Mouse (Mus musculus) forebrain, embryonic 12.5 days (tissue): ENCODE results near the gene Fam19a5. TPM values are rescaled to one million over a fixed set of nuclear protein-coding genes. Genes with fewer than 3 reads are reported as not detected.
A peak's percentile ranks its signal among the peaks of the same experiment; 100 is the strongest.

Experiments used
- ATAC-seq: fragments of 200-750 bp; cut with Nextera tagmentation; 2 replicates; pipeline ENCODE4 v1.8.0; 2017; ENCODE audit warnings: moderate TSS enrichment; ENCODE audit not compliant: low FRiP score
- H3K27ac ChIP-seq: fragments of 300-500 bp; sonication (generic); 2 replicates; pipeline ENCODE4 v1.5.1; 2016; ENCODE audit warnings: mild to moderate bottlenecking
- H3K27me3 ChIP-seq: fragments of 300-500 bp; sonication (generic); 2 replicates; pipeline ENCODE4 v1.6.1; 2016; ENCODE audit warnings: mild to moderate bottlenecking
- H3K36me3 ChIP-seq: fragments of 300-500 bp; sonication (generic); replicated peaks from 2 replicates; pipeline ENCODE4 v1.6.1; 2016; ENCODE audit warnings: mild to moderate bottlenecking
- H3K4me1 ChIP-seq: fragments of 300-500 bp; sonication (generic); 2 replicates; pipeline ENCODE4 v1.6.1; 2016
- H3K4me2 ChIP-seq: fragments of 300-500 bp; sonication (generic); 2 replicates; pipeline ENCODE4 v1.6.1; 2016; ENCODE audit warnings: mild to moderate bottlenecking, moderate library complexity
- H3K4me3 ChIP-seq: fragments of 300-500 bp; sonication (generic); replicated peaks from 2 replicates; pipeline ENCODE4 v1.5.1; 2016; ENCODE audit warnings: mild to moderate bottlenecking
- H3K9ac ChIP-seq: fragments of 300-500 bp; sonication (generic); 2 replicates; pipeline ENCODE4 v1.6.1; 2016; ENCODE audit warnings: mild to moderate bottlenecking
- H3K9me3 ChIP-seq: fragments of 300-500 bp; sonication (generic); 2 replicates; pipeline ENCODE4 v1.6.1; 2016
- WGBS: fragments of 180-500 bp; shearing (Covaris S2); methylation state at CpG from one replicate; pipeline ENCODE4 v1.1.7; 2016; 5-methylcytosine and 5-hydroxymethylcytosine counted together
- polyA plus RNA-seq: library from polyadenylated mRNA; unstranded; fragments of >200 nt; fragmentation: Nextera tagmentation; extraction: Ambion mirVana; gene quantifications from 2 replicates; pipeline ENCODE4 v1.2.1, GENCODE M21; 2016

Fam19a5 gene
- 8.9 and 9.5 TPM in 2 replicates for polyA plus RNA-seq

DNA sequence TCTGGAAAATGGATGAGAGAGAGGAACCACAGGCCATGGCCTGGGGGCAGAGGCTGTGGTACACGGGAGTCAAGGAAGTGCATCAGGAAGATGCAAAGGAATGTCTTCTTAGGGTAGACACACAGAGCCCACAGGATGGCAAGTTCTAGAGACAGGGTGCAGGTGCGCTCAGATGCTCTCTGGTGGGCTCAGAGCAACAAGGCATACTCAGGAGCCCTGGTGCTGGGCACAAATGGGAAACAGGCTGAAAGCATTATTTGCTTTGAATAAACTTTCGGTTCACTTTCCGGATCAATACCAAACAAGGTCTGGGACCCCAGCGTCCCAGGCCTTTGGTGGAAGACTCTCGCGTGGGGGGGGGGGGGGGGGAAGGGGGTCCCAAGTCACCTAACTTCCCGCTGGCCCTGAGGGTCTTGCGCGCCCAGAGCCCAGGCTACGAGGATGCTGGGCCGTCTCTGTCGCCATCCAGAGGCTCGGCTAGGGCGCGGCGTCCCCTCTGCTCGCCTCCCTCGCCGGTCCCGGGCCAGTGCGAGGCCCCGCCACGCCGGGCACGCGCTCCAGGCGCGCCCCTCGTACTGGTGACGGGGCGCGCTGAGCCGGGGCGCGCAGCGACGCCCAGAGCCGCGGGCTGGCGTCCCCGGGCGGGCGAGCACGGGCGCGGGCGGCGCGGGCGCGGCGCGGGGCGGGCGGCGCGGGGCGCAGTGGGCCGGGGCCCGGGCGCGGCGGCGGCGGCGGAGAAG lies at the start of gene Fam19a5:
TSS of gene Fam19a5 (plus strand) at position 701 of the 740 bp plus-strand sequence.
- Histone ChIP-seq H3K27me3 (peaks cover 31% of the 10 kb centered on the region), H3K9ac (peak within 1 kb of the TSS; percentile 91), H3K4me3 (peak within 1 kb of the TSS; percentile 79), H3K4me2 (peak within 1 kb of the TSS; percentile 81), H3K27ac (peak within 1 kb of the TSS; percentile 61), H3K9me3 (no peaks in the 10 kb centered on the region), H3K4me1 (peaks cover 46% of the 10 kb centered on the region), H3K36me3 (no peaks in the 10 kb centered on the region)
- WGBS, result 1% methylated on average over 30 of the region's 67 CpGs
- ATAC-seq, result peak; percentile 84

DNA sequence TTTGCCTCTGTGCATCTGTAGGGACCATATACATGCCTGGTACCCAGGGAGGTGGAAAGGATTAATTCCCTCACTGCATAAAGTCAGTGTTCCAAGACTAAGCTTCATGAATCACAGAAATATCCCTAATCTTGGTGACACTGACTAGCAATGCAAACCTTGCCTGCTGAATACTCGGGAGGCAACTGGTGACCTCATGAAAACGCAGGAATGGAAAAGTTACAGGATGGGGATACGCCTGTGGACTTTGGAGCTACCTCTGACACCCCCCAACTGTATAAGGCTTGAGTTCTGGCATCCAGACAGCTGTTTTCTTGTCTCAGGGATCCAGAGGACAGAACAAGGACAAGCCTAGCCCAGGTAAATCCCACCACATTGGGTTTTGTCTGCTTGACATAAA lies 42.4 kb upstream of the Fam19a5 start:
- no peak overlapping the region for H3K4me3 ChIP-seq
- 83% methylated on average over 3 of the region's 3 CpGs for WGBS
- no peaks in the 10 kb centered on the region for H3K4me1 ChIP-seq
- no peaks in the 10 kb centered on the region for H3K36me3 ChIP-seq
- no peaks in the 10 kb centered on the region for H3K27me3 ChIP-seq
- no peak overlapping the region for H3K27ac ChIP-seq
- no peak overlapping the region for H3K9ac ChIP-seq
- ATAC-seq, result no peak
- no peak overlapping the region for H3K4me2 ChIP-seq
- H3K9me3 ChIP-seq, result no peaks in the 10 kb centered on the region

DNA sequence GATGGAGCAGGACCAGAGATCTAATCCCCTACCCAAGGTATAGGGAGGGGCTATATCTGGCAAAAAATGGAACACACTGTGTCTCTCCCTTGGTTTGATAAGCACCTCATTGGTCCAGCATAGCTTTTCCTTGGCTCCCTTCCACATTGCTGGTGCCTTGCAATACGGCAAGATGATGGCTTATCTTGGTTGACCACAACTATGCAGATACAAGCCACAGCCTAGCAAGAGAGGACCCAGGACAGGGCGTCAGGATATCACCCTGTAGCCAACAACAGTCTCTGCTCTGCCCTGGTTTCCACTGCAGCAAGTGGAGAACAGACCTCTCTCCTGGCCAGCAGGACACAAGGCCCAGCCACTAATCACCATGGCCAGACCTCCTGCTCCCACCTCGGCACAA lies 36.8 kb upstream of the Fam19a5 start:
- 94% methylated on average over 3 of the region's 3 CpGs for WGBS
- H3K4me1 ChIP-seq, result no peaks in the 10 kb centered on the region
- H3K27ac ChIP-seq, result no peak overlapping the region
- H3K36me3 ChIP-seq, result no peaks in the 10 kb centered on the region
- no peak overlapping the region for H3K9ac ChIP-seq
- ATAC-seq, result no peak
- no peak overlapping the region for H3K4me3 ChIP-seq
- H3K27me3 ChIP-seq, result no peaks in the 10 kb centered on the region
- H3K9me3 ChIP-seq, result no peaks in the 10 kb centered on the region
- H3K4me2 ChIP-seq, result no peak overlapping the region

DNA sequence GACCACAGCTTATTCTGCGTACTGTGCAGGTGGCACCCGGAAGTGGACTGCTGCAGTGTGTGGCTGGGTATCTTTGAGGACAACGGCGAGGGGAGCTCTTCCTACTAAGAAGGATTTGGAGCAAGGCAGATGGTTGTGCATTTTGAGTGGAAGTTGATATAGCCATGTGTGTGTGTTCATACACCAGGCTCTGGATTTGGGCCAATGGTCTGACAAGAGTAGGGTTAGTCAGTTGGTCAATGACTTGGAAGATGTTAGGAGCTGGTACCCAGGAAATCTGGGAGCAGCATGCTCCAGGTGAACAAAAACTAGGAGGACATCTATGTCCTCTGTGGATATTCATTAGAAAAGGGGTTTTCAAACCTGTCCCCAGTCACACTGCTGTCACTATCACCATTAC lies 33.2 kb upstream of the Fam19a5 start:
- Histone ChIP-seq H3K4me3 (no peak overlapping the region), H3K9me3 (no peaks in the 10 kb centered on the region), H3K4me2 (no peak overlapping the region), H3K27me3 (no peaks in the 10 kb centered on the region), H3K9ac (no peak overlapping the region), H3K36me3 (no peaks in the 10 kb centered on the region), H3K27ac (no peak overlapping the region), H3K4me1 (no peaks in the 10 kb centered on the region)
- no peak for ATAC-seq
- 94% methylated on average over 4 of the region's 4 CpGs for WGBS

DNA sequence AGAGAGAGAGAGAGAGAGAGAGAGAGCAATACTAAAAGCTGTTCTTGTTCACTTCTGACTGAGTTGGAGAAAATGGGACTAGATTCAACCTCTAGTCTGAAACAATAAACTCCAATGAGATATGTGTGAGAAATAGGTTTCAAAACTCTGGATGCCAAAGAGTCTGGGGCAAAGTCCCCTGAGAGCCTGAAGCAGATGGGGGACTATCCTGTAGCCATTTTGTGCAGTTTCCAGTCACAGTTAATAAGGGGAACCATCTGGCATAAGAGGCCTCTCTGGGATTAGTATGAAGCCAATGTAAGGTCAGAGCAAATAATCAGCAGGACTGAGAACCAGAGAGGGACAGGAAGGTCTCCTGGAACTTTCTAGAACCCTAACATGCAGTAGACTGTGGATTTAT lies 25.9 kb upstream of the Fam19a5 start:
- Histone ChIP-seq H3K4me3 (no peak overlapping the region), H3K27ac (no peak overlapping the region), H3K9ac (no peak overlapping the region), H3K4me1 (no peaks in the 10 kb centered on the region), H3K36me3 (no peaks in the 10 kb centered on the region), H3K4me2 (no peak overlapping the region), H3K9me3 (no peaks in the 10 kb centered on the region), H3K27me3 (no peaks in the 10 kb centered on the region)
- ATAC-seq, result no peak

DNA sequence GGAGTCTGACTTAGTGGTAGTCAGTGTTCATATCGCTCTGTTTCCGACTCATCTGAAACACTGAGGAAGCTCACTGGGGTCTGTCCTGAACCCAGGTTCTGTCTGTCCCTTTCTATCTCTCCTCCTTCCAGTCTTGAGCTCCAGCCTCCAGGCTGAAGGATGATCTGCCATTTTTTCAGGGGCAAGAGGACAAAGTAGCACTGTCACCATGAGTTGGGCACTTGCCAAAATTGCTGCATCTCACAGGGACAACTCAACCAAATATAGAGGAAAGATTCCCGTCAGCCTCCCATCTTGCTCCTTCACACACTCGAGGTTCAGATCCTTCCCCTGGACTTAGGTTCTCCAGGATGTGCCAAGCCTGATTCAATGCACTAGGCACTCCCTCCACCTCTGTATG lies 14.8 kb upstream of the Fam19a5 start:
- Histone ChIP-seq H3K9ac (no peak overlapping the region), H3K27ac (no peak overlapping the region), H3K4me3 (no peak overlapping the region), H3K27me3 (no peaks in the 10 kb centered on the region), H3K36me3 (no peaks in the 10 kb centered on the region), H3K9me3 (no peaks in the 10 kb centered on the region), H3K4me2 (no peak overlapping the region), H3K4me1 (no peaks in the 10 kb centered on the region)
- no peak for ATAC-seq
- 92% methylated on average over 4 of the region's 4 CpGs for WGBS

DNA sequence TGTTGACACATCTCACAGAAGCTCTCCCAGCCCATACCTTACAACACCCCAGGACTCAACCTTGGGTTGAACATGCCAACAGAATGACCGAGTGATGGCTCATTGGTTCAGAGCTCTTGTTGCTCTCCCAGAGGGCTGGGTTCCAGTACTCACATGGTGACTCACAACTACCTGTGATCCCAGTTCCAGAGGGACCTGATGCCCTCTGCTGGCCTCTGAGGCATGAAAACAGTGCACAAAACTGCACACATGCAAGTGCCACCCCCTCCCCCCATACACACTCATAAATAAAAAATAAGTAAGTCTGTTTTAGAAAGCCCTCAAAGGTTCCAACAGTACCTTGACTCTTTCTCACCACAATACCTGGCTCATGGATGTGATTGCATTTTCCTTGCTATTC lies 2.4 kb upstream of the Fam19a5 start:
- no peak for ATAC-seq
- H3K4me2 ChIP-seq, result no peak overlapping the region
- no peak overlapping the region for H3K9ac ChIP-seq
- WGBS, result 40% methylated on average over 1 of the region's 1 CpGs
- H3K9me3 ChIP-seq, result no peaks in the 10 kb centered on the region
- H3K4me3 ChIP-seq, result no peak overlapping the region
- peaks cover 31% of the 10 kb centered on the region for H3K27me3 ChIP-seq
- H3K36me3 ChIP-seq, result no peaks in the 10 kb centered on the region
- no peak overlapping the region for H3K27ac ChIP-seq
- peaks cover 24% of the 10 kb centered on the region for H3K4me1 ChIP-seq

DNA sequence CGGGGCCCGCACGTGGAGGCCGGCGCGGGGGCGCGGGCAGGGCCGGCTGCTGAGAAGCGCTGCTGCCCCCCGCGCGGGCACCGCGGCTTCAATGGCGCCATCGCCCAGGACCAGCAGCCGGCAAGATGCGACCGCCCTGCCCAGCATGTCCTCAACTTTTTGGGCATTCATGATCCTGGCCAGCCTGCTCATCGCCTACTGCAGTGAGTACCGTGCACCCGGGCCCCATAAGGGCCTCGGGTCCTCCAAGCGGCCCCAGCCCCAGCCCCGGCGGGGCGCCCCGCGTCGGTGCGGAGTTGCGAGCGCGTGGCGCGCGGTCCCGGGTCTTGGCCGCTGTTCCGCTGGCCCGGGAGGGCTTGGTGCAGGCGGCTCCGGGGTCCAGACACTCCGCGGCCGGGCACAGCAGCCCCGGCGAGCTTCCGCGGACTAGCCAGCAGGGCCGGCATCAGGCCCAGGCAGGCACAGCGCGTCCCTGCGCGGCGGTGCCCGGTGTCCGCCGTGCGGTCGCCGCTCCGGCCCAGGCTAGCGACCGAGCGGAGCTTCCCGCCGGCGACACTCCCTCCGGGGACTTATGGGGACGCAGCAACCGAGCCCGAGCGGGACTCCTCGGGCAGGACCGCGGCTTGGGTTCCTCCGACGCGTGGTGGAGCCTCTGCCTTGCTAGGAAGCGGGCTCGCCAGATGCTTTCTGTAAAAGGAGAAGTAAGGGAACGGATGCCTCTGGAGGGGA lies 466 bp downstream of the Fam19a5 start:
- Histone ChIP-seq H3K4me2 (peak overlapping the region; percentile 81), H3K27me3 (peaks cover 23% of the 10 kb centered on the region), H3K4me1 (peaks cover 53% of the 10 kb centered on the region), H3K9ac (peak overlapping the region; percentile 91), H3K4me3 (peak overlapping the region; percentile 79), H3K9me3 (no peaks in the 10 kb centered on the region), H3K36me3 (no peaks in the 10 kb centered on the region), H3K27ac (peak overlapping the region; percentile 61)
- ATAC-seq, result peak; percentile 62
- WGBS, result under 1% methylated on average over 84 of the region's 84 CpGs

DNA sequence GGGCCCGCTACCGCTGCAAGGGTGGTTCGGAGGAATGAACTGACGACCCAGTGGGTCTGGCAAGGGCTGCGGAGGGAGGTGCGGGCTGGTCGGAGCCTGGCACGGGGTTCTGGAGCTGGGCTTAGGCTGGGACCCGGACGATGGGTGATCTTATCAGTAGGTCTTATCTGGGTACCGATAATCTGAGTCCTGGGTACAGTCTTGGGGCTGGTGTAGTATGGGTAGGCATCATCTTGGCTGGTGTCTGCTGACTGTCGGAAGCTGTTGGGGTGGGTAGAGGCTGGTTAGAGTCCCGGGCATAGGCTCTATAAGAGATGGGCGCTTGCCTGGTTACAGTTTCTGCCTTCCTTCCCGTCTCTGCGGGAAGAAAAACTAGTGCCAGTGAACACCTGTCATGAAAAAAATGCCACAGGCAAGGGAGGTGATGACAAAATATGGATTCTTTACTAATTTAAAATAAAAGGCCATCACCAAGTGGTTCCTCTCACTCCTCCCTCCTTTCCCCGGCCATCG lies 1.1 kb downstream of the Fam19a5 start:
- ATAC-seq, result no peak

DNA sequence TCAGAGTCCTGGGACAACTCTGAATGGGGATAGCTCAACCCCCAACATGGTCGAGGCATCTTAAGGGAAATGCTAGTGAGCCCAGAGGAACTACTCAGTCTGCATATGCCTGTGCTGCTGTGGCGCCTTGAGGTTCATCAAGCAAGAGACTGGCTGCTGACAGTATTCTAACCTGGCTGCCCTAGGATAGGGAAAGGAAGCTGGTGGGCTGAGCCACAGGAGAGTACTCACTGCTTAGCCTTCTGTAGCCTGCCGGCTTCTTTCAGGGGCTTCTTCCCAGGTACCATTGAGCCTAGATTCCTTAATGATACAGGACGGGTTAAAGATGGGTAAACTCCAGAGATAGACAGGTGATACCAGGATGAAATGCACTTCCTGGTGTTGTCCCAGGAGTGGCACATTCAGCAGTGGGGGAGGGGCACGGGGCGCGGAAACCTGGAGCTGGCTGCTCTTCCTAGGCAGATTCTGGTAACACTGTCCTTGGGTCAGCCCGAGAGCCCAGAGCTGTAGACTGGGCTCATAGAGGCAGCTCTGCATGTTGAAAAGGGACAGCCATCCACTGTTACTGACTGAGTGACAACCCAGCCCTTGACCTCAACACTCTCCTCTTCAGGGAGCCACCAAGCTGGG lies 1.7 kb downstream of the Fam19a5 start:
- Histone ChIP-seq H3K4me3 (peak overlapping the region; percentile 79), H3K36me3 (no peaks in the 10 kb centered on the region), H3K9ac (peak overlapping the region; percentile 33), H3K4me2 (peak overlapping the region; percentile 81), H3K27me3 (peaks cover 19% of the 10 kb centered on the region), H3K4me1 (peaks cover 59% of the 10 kb centered on the region), H3K27ac (no peak overlapping the region), H3K9me3 (no peaks in the 10 kb centered on the region)
- no peak for ATAC-seq
- 17% methylated on average over 8 of the region's 8 CpGs for WGBS

More for the DNA sequence above, 1.1 kb downstream of the Fam19a5 start:
- no peak overlapping the region for H3K27ac ChIP-seq
- H3K9ac ChIP-seq, result peak overlapping the region; percentile 91
- H3K36me3 ChIP-seq, result no peaks in the 10 kb centered on the region
- no peaks in the 10 kb centered on the region for H3K9me3 ChIP-seq
- H3K27me3 ChIP-seq, result peaks cover 21% of the 10 kb centered on the region
- peaks cover 59% of the 10 kb centered on the region for H3K4me1 ChIP-seq
- peak overlapping the region; percentile 81 for H3K4me2 ChIP-seq
- WGBS, result 7% methylated on average over 18 of the region's 18 CpGs
- H3K4me3 ChIP-seq, result peak overlapping the region; percentile 79

DNA sequence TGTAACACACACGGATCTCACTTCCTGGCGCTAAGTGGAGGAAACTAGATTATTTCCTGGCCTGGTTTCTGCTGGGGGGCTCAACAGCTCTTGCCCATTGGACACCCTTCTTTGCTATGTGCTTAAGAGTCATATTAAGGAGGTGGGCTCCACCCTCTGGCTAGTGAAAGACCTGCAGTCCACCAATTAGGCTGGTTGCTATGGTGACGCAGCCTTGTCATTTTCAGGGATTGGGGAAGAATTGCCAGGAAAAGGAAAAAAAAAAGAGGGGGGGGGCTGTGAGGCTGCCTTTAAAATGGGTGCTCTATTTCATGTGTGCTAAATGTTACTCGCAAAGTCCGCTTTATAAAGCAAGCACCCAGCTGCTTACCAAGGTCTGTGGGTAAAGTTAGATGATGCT lies 2.9 kb downstream of the Fam19a5 start:
- 19% methylated on average over 5 of the region's 5 CpGs for WGBS
- Histone ChIP-seq H3K9me3 (no peaks in the 10 kb centered on the region), H3K4me2 (peak overlapping the region; percentile 31), H3K4me3 (no peak overlapping the region), H3K27me3 (peaks cover 19% of the 10 kb centered on the region), H3K27ac (0 out of 2 replicates have a peak overlapping the region, but pooled peaks have one; percentile 31), H3K9ac (no peak overlapping the region), H3K36me3 (no peaks in the 10 kb centered on the region), H3K4me1 (peaks cover 69% of the 10 kb centered on the region)
- peak; percentile 47; the same call in 1 of the 2 replicates for ATAC-seq

DNA sequence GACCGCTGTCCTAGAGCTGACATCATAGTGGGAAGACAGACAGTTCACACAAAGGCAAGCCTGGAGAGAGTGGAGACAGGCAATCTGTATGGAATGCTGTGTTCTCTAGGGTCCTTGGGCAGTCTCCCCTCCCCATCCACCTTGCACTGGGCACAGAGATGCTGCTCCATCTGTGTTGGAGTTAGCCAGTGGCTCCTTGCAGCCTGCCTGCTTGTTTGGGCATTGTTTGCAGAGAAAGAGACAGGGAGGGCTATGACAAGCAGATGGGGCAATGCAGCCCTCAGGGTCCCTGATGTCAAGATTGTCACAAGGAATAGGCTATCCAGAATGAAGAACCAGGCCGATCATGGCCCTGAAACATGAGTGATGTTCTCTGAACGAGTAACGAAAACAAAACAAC lies 5.6 kb downstream of the Fam19a5 start:
- H3K4me3 ChIP-seq, result no peak overlapping the region
- no peak overlapping the region for H3K9ac ChIP-seq
- H3K27me3 ChIP-seq, result peaks cover 8% of the 10 kb centered on the region
- 82% methylated on average over 4 of the region's 4 CpGs for WGBS
- no peak for ATAC-seq
- no peak overlapping the region for H3K4me2 ChIP-seq
- peaks cover 62% of the 10 kb centered on the region for H3K4me1 ChIP-seq
- no peak overlapping the region for H3K27ac ChIP-seq
- no peaks in the 10 kb centered on the region for H3K36me3 ChIP-seq
- H3K9me3 ChIP-seq, result no peaks in the 10 kb centered on the region
